Mouse (Mus musculus) neural tube, embryonic 13.5 days (tissue): ENCODE measurements at regions not wholly inside any gene's neighbourhood (a gene's known extent, or its start where the extent isn't known, plus 50 kb on each side); places are given as distances from the start of the nearest gene placed in this dataset.

ENCODE experiments used
- ATAC-seq: fragments of 200-750 bp; cut with Nextera tagmentation; 2 replicates; pipeline ENCODE4 v1.8.0; 2017; ENCODE audit warnings: low read depth, mild to moderate bottlenecking, moderate TSS enrichment, moderate library complexity
- H3K27ac ChIP-seq: fragments of 300-500 bp; sonication (generic); replicated peaks from 2 replicates; pipeline ENCODE4 v1.5.1; 2015; ENCODE audit warnings: moderate library complexity, mild to moderate bottlenecking, inconsistent platforms
- H3K27me3 ChIP-seq: fragments of 300-500 bp; sonication (generic); 2 replicates; pipeline ENCODE4 v1.6.1; 2015; ENCODE audit warnings: mild to moderate bottlenecking, inconsistent platforms
- H3K36me3 ChIP-seq: fragments of 300-500 bp; sonication (generic); 2 replicates; pipeline ENCODE4 v1.6.1; 2015; ENCODE audit warnings: mild to moderate bottlenecking, inconsistent platforms
- H3K4me1 ChIP-seq: fragments of 300-500 bp; sonication (generic); replicated peaks from 2 replicates; pipeline ENCODE4 v1.6.1; 2015; ENCODE audit warnings: inconsistent platforms
- H3K4me2 ChIP-seq: fragments of 300-500 bp; sonication (generic); 2 replicates; pipeline ENCODE4 v1.6.1; 2015; ENCODE audit warnings: inconsistent platforms, mild to moderate bottlenecking, moderate library complexity
- H3K4me3 ChIP-seq: fragments of 300-500 bp; sonication (generic); 2 replicates; pipeline ENCODE4 v1.5.1; 2015; ENCODE audit warnings: mild to moderate bottlenecking, inconsistent platforms
- H3K9ac ChIP-seq: fragments of 300-500 bp; sonication (generic); 2 replicates; pipeline ENCODE4 v1.6.1; 2015; ENCODE audit warnings: moderate library complexity, mild to moderate bottlenecking, inconsistent platforms
- H3K9me3 ChIP-seq: fragments of 300-500 bp; sonication (generic); 2 replicates; pipeline ENCODE4 v1.6.1; 2016; ENCODE audit warnings: inconsistent platforms
- whole genome bisulfite sequencing: fragments of 180-500 bp; shearing (Covaris S2); methylation state at CpG from one replicate; pipeline ENCODE4 v1.1.7; 2015; 5-methylcytosine and 5-hydroxymethylcytosine counted together

GRCm38 (mm10) chr16:49335916-49336315 lies 278.6 kb downstream of the Myh15 start:
- H3K27me3 ChIP-seq = no peaks in the 10 kb centered on the region
- no peaks in the 10 kb centered on the region for H3K4me1 ChIP-seq
- no peak overlapping the region for H3K27ac ChIP-seq
- no peak for ATAC-seq
- WGBS = 58% methylated on average over 2 of the region's 2 CpGs
- no peaks in the 10 kb centered on the region for H3K36me3 ChIP-seq
- H3K4me3 ChIP-seq = no peak overlapping the region
- H3K9ac ChIP-seq = no peak overlapping the region
- H3K4me2 ChIP-seq = no peak overlapping the region
- no peaks in the 10 kb centered on the region for H3K9me3 ChIP-seq

DNA sequence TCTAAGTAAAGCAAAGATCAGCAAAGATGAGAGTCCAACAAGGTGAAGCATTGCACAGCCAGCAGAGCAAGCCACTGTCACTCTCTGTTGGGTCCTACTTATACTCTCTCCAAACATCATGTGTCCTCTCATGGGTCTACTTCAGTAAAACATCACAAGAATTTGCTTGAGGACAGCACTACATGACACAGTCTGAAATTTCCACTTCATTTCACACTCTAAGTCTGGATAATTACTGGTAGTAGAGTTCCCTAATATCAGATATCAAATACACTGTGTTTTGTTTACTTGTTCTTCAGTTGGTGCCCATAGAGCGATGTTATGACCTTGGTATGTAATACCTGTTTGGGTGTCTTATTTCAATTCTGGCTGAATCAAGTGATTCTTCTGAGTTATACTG lies 280.7 kb downstream of the Myh15 start:
- no peaks in the 10 kb centered on the region for H3K36me3 ChIP-seq
- no peak overlapping the region for H3K4me3 ChIP-seq
- no peak overlapping the region for H3K4me2 ChIP-seq
- whole genome bisulfite sequencing = 97% methylated on average over 1 of the region's 1 CpGs
- no peak for ATAC-seq
- H3K9me3 ChIP-seq = no peaks in the 10 kb centered on the region
- no peaks in the 10 kb centered on the region for H3K4me1 ChIP-seq
- no peak overlapping the region for H3K27ac ChIP-seq
- no peak overlapping the region for H3K9ac ChIP-seq
- H3K27me3 ChIP-seq = no peaks in the 10 kb centered on the region

DNA sequence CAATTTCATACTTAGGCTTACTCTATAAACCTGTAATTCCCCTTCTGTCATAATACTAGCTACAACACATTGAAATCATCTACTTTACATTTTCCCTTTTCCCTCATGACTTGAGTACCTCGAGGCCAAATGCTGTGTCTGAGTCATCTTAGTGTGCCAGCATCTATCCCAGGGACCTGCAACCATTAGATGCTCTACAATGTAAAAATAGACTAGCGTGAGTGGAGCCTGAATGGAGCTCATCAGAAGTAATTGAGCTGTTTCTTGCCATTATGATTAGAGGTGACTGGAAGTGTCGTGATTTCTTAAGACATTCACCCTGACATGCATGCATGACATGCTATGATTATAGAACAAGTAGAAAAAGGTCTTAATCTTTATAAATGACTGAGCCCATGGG lies 301.1 kb downstream of the Myh15 start:
- 89% methylated on average over 3 of the region's 3 CpGs for WGBS
- Histone ChIP-seq H3K4me1 (no peaks in the 10 kb centered on the region), H3K4me3 (no peak overlapping the region), H3K27ac (no peak overlapping the region), H3K9ac (no peak overlapping the region), H3K9me3 (no peaks in the 10 kb centered on the region), H3K27me3 (no peaks in the 10 kb centered on the region), H3K4me2 (no peak overlapping the region), H3K36me3 (no peaks in the 10 kb centered on the region)
- no peak for ATAC-seq

DNA sequence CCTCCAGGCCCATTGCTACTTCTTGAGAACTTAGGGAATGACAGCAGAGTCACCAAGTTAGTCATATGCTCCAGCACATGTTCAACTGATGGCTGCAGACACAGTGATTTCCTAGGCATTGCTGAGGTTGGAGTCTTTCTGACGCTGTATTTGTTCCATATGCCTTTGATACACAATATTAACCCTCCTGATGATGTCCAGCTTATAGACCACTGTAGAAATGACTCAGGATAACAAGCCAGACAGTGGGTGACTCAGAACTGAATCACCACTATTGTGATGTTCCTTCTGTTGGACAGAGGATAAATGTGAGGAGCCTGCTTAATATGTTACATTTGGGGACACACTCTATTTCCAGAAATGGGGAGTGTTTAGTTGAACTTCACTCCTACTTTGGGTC lies 304.4 kb downstream of the Myh15 start:
- H3K4me3 ChIP-seq = no peak overlapping the region
- no peaks in the 10 kb centered on the region for H3K27me3 ChIP-seq
- no peaks in the 10 kb centered on the region for H3K36me3 ChIP-seq
- H3K4me1 ChIP-seq = no peaks in the 10 kb centered on the region
- no peak overlapping the region for H3K9ac ChIP-seq
- H3K9me3 ChIP-seq = no peaks in the 10 kb centered on the region
- H3K27ac ChIP-seq = no peak overlapping the region
- no peak for ATAC-seq
- 89% methylated on average over 1 of the region's 1 CpGs for WGBS
- H3K4me2 ChIP-seq = no peak overlapping the region

DNA sequence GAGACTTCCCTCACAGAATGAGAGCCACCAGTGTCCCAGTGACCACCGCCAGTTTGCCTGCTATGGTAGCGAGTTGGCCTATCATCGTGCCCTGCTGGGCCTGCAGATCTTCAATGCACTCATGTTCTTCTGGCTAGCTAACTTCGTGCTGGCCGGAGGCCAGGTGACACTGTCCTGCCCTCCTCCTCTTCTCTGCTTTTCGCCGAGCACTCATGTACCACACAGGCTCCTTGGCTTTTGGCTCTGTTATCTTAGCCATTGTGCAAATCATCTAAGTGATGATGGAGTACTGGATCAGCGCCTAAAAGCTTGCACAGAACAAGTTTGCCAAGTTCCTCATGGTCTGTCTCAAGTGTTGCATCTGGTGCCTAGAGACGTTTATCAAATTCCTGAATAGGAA lies 312.2 kb downstream of the Myh15 start:
- whole genome bisulfite sequencing = 95% methylated on average over 9 of the region's 9 CpGs
- no peak for ATAC-seq
- no peaks in the 10 kb centered on the region for H3K4me1 ChIP-seq
- no peaks in the 10 kb centered on the region for H3K27me3 ChIP-seq
- no peak overlapping the region for H3K4me2 ChIP-seq
- no peaks in the 10 kb centered on the region for H3K9me3 ChIP-seq
- H3K27ac ChIP-seq = no peak overlapping the region
- H3K9ac ChIP-seq = no peak overlapping the region
- no peak overlapping the region for H3K4me3 ChIP-seq
- no peaks in the 10 kb centered on the region for H3K36me3 ChIP-seq

DNA sequence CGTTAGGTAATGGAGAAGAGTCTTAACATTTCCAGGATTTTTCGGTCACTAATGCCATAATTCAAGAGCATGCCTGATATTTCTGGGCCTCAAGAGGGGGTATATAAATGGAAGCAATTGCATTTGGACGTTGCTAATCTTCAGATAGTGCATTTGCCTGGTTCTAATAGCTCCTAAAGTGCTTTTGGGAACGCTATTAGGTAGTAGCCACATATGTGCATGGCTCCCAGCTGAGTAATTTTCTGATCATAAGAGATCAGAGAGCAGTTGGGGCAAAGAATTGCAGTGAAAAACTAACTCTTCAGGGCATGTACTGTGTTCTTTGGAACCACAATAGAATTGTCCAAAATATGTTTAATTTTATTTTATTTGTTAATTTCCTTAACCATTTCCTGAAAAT lies 317.8 kb downstream of the Myh15 start:
- ATAC-seq = peak; percentile 50; the same call in 1 of the 2 replicates
- Histone ChIP-seq H3K27me3 (no peaks in the 10 kb centered on the region), H3K4me2 (no peak overlapping the region), H3K36me3 (no peaks in the 10 kb centered on the region), H3K4me3 (no peak overlapping the region), H3K4me1 (no peaks in the 10 kb centered on the region), H3K27ac (no peak overlapping the region), H3K9me3 (no peaks in the 10 kb centered on the region), H3K9ac (no peak overlapping the region)
- WGBS = 44% methylated on average over 4 of the region's 4 CpGs

DNA sequence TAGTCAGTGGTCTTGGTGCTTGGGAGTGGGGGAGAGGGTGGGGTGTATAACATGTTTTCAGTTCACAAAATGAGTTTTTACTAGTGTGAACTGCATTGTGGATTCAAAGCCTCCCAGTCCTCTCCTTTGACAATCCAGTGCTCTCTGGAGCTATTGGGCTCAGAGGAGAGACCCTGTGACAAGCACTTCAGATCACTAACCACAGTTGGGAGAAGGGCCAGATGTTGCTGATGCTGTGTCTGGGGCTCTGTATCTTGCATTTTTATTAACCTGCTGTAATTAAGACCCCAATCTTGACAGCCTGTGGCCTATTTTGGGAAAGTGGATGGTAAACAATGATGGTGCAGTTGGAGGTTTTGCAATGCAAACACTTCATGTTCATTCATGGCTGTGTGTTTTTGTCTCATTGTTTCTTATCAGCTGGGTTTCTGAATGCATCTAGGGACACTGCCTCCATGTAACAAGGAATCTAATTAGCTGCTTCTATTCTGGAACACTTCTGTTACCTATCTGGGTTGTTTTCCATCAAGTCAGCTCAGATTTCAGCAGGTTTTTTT lies 320.0 kb upstream of the Ift57 start:
- Histone ChIP-seq H3K4me1 (no peaks in the 10 kb centered on the region), H3K9ac (no peak overlapping the region), H3K4me3 (no peak overlapping the region), H3K27me3 (no peaks in the 10 kb centered on the region), H3K9me3 (no peaks in the 10 kb centered on the region), H3K4me2 (no peak overlapping the region), H3K27ac (no peak overlapping the region), H3K36me3 (no peaks in the 10 kb centered on the region)
- no peak for ATAC-seq

DNA sequence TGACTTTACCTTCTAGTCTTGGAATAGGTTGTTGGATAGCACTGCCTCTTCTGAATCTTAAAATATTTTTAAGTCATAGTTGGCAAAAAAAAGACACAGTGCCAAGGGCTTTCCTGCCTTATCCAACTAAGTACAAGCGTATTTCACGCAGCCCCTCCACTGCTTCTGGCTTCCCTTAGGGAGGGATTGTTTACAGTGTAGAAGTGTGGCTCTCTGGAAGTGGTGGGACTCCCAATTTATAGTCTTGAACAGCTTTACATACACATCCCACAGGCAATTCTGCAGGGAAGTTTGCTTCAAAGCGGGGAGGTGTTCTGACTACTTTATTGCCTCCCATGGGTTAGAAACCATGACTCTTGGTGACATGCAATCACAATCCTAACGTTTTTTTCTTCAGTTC lies 310.9 kb upstream of the Ift57 start:
- Histone ChIP-seq H3K27ac (no peak overlapping the region), H3K27me3 (no peaks in the 10 kb centered on the region), H3K9ac (no peak overlapping the region), H3K4me3 (no peak overlapping the region), H3K36me3 (no peaks in the 10 kb centered on the region), H3K4me2 (no peak overlapping the region), H3K9me3 (no peaks in the 10 kb centered on the region), H3K4me1 (no peaks in the 10 kb centered on the region)
- 52% methylated on average over 4 of the region's 4 CpGs for WGBS
- ATAC-seq = no peak

- H3K9ac ChIP-seq = no peak overlapping the region; the same call in 1 of the 2 replicates
- 0 out of 2 replicates have a peak overlapping the region, but pooled peaks have one; percentile 11 for H3K4me3 ChIP-seq
- WGBS = 10% methylated on average over 16 of the region's 16 CpGs
- peak overlapping the region; percentile 45 for H3K4me2 ChIP-seq
- H3K27me3 ChIP-seq = no peaks in the 10 kb centered on the region
- ATAC-seq = peak; percentile 92
- peak overlapping the region; percentile 46 for H3K27ac ChIP-seq
- peaks cover 15% of the 10 kb centered on the region for H3K4me1 ChIP-seq
- no peaks in the 10 kb centered on the region for H3K9me3 ChIP-seq
- H3K36me3 ChIP-seq = no peaks in the 10 kb centered on the region
Observed at GRCm38 (mm10) chr16:49407956-49408795, 290.9 kb upstream of the Ift57 start.

DNA sequence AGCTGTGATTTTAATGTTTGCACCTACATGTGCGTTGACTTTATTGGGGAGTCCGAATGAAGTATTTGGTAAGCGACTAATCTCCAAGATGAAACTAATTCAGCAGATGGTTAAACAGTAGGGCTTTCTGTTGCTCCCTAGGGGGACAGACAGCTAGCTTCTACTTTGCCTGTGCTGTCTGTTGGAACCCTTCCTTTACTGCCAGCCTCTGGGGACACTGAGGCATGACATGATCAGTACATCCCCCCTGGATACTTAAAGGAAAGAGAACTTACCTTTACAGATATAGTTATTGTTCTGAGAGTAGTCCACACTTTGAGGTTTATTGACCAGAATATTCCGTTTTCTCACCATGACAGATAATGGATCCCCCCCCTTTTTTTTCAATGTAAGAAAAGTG lies 289.8 kb upstream of the Ift57 start:
- Histone ChIP-seq H3K27me3 (no peaks in the 10 kb centered on the region), H3K36me3 (no peaks in the 10 kb centered on the region), H3K4me1 (peaks cover 15% of the 10 kb centered on the region), H3K27ac (no peak overlapping the region), H3K4me2 (no peak overlapping the region), H3K4me3 (no peak overlapping the region), H3K9me3 (no peaks in the 10 kb centered on the region), H3K9ac (no peak overlapping the region)
- 69% methylated on average over 4 of the region's 4 CpGs for WGBS
- 0 out of 2 replicates have a peak, but pooled peaks have one; percentile 32 for ATAC-seq

DNA sequence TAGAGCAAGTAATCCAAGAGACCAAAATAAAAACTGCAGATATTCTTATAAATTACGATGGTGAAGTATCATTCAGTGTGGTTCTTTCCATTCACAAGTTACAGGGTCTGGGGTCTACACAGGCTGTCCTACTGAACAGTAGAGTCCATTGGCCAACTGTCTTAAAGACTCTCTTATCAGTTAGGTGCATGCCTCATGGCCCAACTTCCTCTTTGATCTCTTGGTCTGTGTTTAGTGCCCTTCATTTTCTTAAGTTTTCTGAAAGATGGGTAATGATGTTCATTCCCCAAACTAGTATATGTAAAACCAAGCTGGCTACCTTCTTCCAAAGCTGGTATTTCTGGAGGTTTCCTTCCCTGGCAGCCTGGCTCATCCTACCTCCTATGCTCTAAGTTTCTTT lies 268.7 kb upstream of the Ift57 start:
- Histone ChIP-seq H3K9ac (no peak overlapping the region), H3K27me3 (no peaks in the 10 kb centered on the region), H3K4me2 (no peak overlapping the region), H3K4me1 (no peaks in the 10 kb centered on the region), H3K36me3 (no peaks in the 10 kb centered on the region), H3K9me3 (no peaks in the 10 kb centered on the region), H3K27ac (no peak overlapping the region), H3K4me3 (no peak overlapping the region)
- ATAC-seq = no peak
- 97% methylated on average over 1 of the region's 1 CpGs for WGBS

- Histone ChIP-seq H3K4me3 (no peak overlapping the region), H3K27ac (no peak overlapping the region), H3K27me3 (no peaks in the 10 kb centered on the region), H3K36me3 (no peaks in the 10 kb centered on the region), H3K9me3 (no peaks in the 10 kb centered on the region), H3K4me2 (no peak overlapping the region), H3K4me1 (no peaks in the 10 kb centered on the region), H3K9ac (no peak overlapping the region)
- ATAC-seq = no peak
- WGBS = 73% methylated on average over 2 of the region's 2 CpGs
Observed at GRCm38 (mm10) chr16:49431902-49432301, 267.1 kb upstream of the Ift57 start.

DNA sequence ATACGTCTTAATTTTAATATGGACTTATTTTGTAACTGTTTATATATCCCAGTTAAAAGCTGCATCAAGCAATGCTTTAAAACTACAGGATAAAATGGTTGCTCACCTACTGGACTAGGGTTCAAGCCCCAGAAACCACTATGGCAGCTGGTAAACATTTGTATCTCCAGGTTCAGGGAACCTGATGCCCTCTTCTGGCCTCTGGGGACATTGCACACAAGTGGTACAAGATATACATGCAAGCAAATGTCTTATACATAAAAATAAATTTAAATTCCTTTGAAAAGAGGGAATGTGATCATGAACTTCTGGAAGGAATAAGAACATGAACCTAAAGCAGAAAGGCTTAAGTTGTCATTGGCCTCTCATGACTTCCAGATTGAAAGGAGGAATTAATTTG lies 257.8 kb upstream of the Ift57 start:
- Histone ChIP-seq H3K36me3 (no peaks in the 10 kb centered on the region), H3K4me2 (no peak overlapping the region), H3K9me3 (no peaks in the 10 kb centered on the region), H3K4me1 (no peaks in the 10 kb centered on the region), H3K4me3 (no peak overlapping the region), H3K27me3 (no peaks in the 10 kb centered on the region), H3K27ac (no peak overlapping the region), H3K9ac (no peak overlapping the region)
- no peak for ATAC-seq
- WGBS = 81% methylated on average over 1 of the region's 1 CpGs
